Mouse (Mus musculus): ENCODE results near the gene 9930021J03Rik. TPM values are rescaled to one million over a fixed set of nuclear protein-coding genes. Genes with fewer than 3 reads are reported as not detected.

Gene 9930021J03Rik
- polyA plus RNA-seq, 1 experiment = 27.0 TPM

- TF ChIP-seq POLR2A (IDR thresholded peaks at IDR 0.05; ENCODE audit: extremely low read depth, insufficient read depth, low read length) (no peak), CTCF (IDR thresholded peaks at IDR 0.05; ENCODE audit: extremely low read depth, insufficient read depth, low read length) (no peak)
- H3K4me1 ChIP-seq (ENCODE audit: control insufficient read depth, insufficient read depth, low read length) = no peaks in the 10 kb centered on the region
- H3K4me3 ChIP-seq (ENCODE audit: insufficient read depth, low read length) = no peak overlapping the region
- H3K27ac ChIP-seq (ENCODE audit: insufficient read depth, low read length) = no peak overlapping the region
These were observed 138.7 kb downstream of the 9930021J03Rik start for GRCm38 (mm10) chr19:29666965-29667594.

GRCm38 (mm10) chr19:29666164-29666563, 139.6 kb downstream of the 9930021J03Rik start:
- H3K27ac ChIP-seq (ENCODE audit: insufficient read depth, low read length) = no peak overlapping the region
- no peaks in the 10 kb centered on the region; the same call in 1 of the 2 replicates for H3K4me1 ChIP-seq (ENCODE audit: control insufficient read depth, insufficient read depth, low read length)
- no peak overlapping the region for H3K4me3 ChIP-seq (ENCODE audit: insufficient read depth, low read length)
- TF ChIP-seq POLR2A (IDR thresholded peaks at IDR 0.05; ENCODE audit: extremely low read depth, insufficient read depth, low read length) = no peak
- TF ChIP-seq CTCF (IDR thresholded peaks at IDR 0.05; ENCODE audit: extremely low read depth, insufficient read depth, low read length) = no peak

- Histone ChIP-seq H3K4me1 (ENCODE audit: control insufficient read depth, insufficient read depth, low read length) (no peaks in the 10 kb centered on the region; the same call in 1 of the 2 replicates), H3K27ac (ENCODE audit: insufficient read depth, low read length) (no peak overlapping the region), H3K4me3 (ENCODE audit: insufficient read depth, low read length) (no peak overlapping the region)
- TF ChIP-seq POLR2A (IDR thresholded peaks at IDR 0.05; ENCODE audit: extremely low read depth, insufficient read depth, low read length) = no peak
- no peak for TF ChIP-seq CTCF (IDR thresholded peaks at IDR 0.05; ENCODE audit: extremely low read depth, insufficient read depth, low read length)
These were observed 140.9 kb downstream of the 9930021J03Rik start for GRCm38 (mm10) chr19:29664934-29665333.

Other genes with a start within 250 kb of the 9930021J03Rik start
- 27.5 and 28.2 TPM in 2 replicates for gene Ermp1, start 157.6 kb downstream of the 9930021J03Rik start, polyA plus RNA-seq (2012; rRNA removed)
- gene Mlana, start 108.2 kb downstream of the 9930021J03Rik start, polyA plus RNA-seq (2012; rRNA removed) = not detected in 2 replicates
- 14.5 and 15.9 TPM in 2 replicates for gene Ranbp6, start 7.0 kb upstream of the 9930021J03Rik start, polyA plus RNA-seq (2012; rRNA removed)
- 34.3 and 37.2 TPM in 2 replicates for gene Il33, start 119.1 kb upstream of the 9930021J03Rik start, polyA plus RNA-seq (2012; rRNA removed)
- gene Trpd52l3, start 197.8 kb upstream of the 9930021J03Rik start, polyA plus RNA-seq (2012; rRNA removed) = not detected in 2 replicates
- 67.3 and 69.1 TPM in 2 replicates for gene Uhrf2, start 224.5 kb upstream of the 9930021J03Rik start, polyA plus RNA-seq (2012; rRNA removed)

Data from cortical plate, adult 2 months (tissue).